Mouse (Mus musculus): ENCODE results near the gene Sppl3.
"Not testable (repeated sequence)": the region's sequence is repeated elsewhere in the genome, so short reads cannot be mapped to it uniquely, and the experiment has no call there.

- not testable (repeated sequence) for TF ChIP-seq CTCF (conservative IDR thresholded peaks at IDR 0.05; ENCODE audit: insufficient read depth, insufficient read length, low read depth, low read length); POLR2A (IDR thresholded peaks at IDR 0.05; ENCODE audit: low read depth, low read length)
These were observed 92.3 kb downstream of the Sppl3 start for GRCm38 (mm10) chr5:115103253-115103652.
